Mouse (Mus musculus): ENCODE results near the gene Htr5a. TPM values are rescaled to one million over a fixed set of nuclear protein-coding genes. Genes with fewer than 3 reads are reported as not detected.

The Htr5a gene
- 10.9 and 12.3 TPM in 2 replicates for total RNA-seq (2014; rRNA removed)
- polyA plus RNA-seq (2015; fragmentation: Nextera tagmentation; extraction: Ambion mirVana) = 1.4 and 1.6 TPM in 2 replicates

DNA sequence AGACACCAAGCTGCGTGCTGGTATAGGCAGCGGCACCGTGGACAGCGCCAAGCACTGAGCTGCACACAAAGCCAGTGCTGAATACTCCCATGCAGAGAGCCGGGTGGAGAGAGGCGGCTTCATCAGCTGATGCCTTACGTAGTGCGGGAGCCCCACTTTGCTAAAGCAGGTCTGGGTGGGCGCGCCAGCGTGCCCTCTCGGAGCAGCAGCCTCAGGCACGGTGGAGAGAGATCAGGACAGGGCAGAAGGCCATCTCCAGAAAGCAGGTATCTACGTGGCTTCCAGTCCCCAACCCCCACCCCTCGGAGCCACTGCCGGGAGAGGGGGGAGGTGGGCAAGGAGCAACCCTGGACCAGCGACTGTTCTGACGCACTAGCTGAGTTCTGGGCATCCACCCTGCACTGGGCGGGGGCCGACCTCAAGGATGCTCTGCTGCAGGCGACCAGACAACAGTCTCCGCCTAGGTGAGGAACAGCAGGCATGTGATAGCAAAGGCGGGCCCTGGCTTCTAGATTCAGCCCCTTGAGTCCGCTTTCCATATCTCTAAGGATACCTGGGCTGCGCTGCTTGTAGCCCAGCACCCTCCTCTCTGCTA, at the start of gene Htr5a:
Gene Htr5a, plus strand, starts transcription at position 449 of the 595 bp plus-strand sequence.
- H3K9me3 ChIP-seq (ENCODE audit: low read length) = no peaks in the 10 kb centered on the region
- H3K36me3 ChIP-seq (ENCODE audit: insufficient read depth, low read length) = no peaks in the 10 kb centered on the region
- peaks cover 11% of the 10 kb centered on the region; the same call in 1 of the 2 replicates for H3K4me1 ChIP-seq (ENCODE audit: insufficient read depth, low read length)
- H3K27ac ChIP-seq (ENCODE audit: low read depth, low read length) = peak within 1 kb of the TSS; percentile 32; the same call in 1 of the 2 replicates
- DNase-seq (ENCODE audit: low spot score) (peak; percentile 52), ATAC-seq (ENCODE audit: low FRiP score) (peak; percentile 84)
- WGBS = 1% methylated on average over 25 of the region's 25 CpGs
- H3K9ac ChIP-seq (replicated peaks; ENCODE audit: low read length, poor library complexity, severe bottlenecking) = peak within 1 kb of the TSS; percentile 73
- no peaks in the 10 kb centered on the region for H3K27me3 ChIP-seq (ENCODE audit: insufficient read depth, low read length)
- peak within 1 kb of the TSS; percentile 54 for H3K4me3 ChIP-seq (ENCODE audit: low read depth, low read length)
- H3K4me2 ChIP-seq (ENCODE audit: low read depth, low read length, poor library complexity, severe bottlenecking) = peak within 1 kb of the TSS; percentile 81
- TF ChIP-seq CTCF (IDR thresholded peaks at IDR 0.05) = no peak

DNA sequence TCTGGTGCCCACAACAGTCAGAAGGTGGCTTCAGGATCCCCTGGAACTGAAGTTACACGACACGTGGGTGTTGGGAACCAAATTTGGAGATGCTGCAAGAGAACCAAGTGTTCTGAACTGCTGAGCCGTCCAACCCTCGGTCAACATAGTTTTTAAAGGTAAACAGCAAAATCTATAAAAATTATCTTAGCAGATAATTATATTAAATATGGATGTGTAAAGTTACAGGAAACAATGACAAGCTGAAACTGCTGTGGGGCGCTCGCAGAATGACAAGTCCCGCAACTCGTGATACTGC, 49.8 kb upstream of the Htr5a start:
- H3K9ac ChIP-seq (replicated peaks; ENCODE audit: low read length, poor library complexity, severe bottlenecking) = peak overlapping the region; percentile 83
- H3K27me3 ChIP-seq (ENCODE audit: insufficient read depth, low read length) = no peaks in the 10 kb centered on the region
- H3K4me1 ChIP-seq (ENCODE audit: insufficient read depth, low read length) = peaks cover 10% of the 10 kb centered on the region; the same call in 1 of the 2 replicates
- ATAC-seq (ENCODE audit: low FRiP score) (no peak), DNase-seq (ENCODE audit: low spot score) (no peak)
- TF ChIP-seq CTCF (IDR thresholded peaks at IDR 0.05) = no peak
- WGBS = 17% methylated on average over 8 of the region's 8 CpGs
- H3K4me3 ChIP-seq (ENCODE audit: low read depth, low read length) = peak overlapping the region; percentile 77
- H3K4me2 ChIP-seq (ENCODE audit: low read depth, low read length, poor library complexity, severe bottlenecking) = peak overlapping the region; percentile 53
- peak overlapping the region; percentile 93 for H3K27ac ChIP-seq (ENCODE audit: low read depth, low read length)
- no peaks in the 10 kb centered on the region for H3K9me3 ChIP-seq (ENCODE audit: low read length)
- peaks cover 10% of the 10 kb centered on the region for H3K36me3 ChIP-seq (ENCODE audit: insufficient read depth, low read length)

DNA sequence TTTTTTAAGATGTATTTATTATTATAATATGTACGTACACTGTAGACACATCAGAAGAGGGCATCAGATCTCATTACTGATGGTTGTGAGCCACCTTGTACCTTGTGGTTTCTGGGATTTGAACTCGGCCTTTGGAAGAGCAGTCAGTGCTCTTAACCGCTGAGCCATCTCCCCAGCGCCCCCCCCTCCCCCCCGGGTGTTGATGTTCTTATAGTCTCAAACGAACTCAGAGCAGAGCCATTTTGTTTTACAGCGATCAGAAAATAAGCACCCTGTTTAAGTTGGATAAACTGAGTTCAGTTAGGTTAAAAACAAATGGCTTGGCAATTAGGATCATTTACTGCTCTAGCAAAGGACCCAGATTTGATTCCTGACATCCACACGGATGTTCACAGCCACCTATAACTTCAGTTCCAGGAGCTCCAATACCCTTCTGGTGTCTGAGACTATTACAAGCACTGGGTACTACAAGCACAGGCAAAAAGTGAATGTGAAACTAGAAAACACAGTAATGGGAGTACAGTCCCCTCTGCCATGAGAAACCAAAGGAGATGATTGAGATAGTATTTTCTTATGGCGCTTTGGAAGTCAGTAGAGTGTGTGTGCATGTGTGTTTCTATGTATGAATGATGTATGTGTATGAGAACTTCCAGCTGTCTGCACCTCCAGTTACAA, 49.3 kb upstream of the Htr5a start:
- 60% methylated on average over 9 of the region's 9 CpGs for whole genome bisulfite sequencing
- Histone ChIP-seq H3K9me3 (ENCODE audit: low read length) (no peaks in the 10 kb centered on the region), H3K4me2 (ENCODE audit: low read depth, low read length, poor library complexity, severe bottlenecking) (peak overlapping the region; percentile 53), H3K36me3 (ENCODE audit: insufficient read depth, low read length) (peaks cover 5% of the 10 kb centered on the region), H3K27me3 (ENCODE audit: insufficient read depth, low read length) (no peaks in the 10 kb centered on the region), H3K27ac (ENCODE audit: low read depth, low read length) (0 out of 2 replicates have a peak overlapping the region, but pooled peaks have one; percentile 93), H3K4me3 (ENCODE audit: low read depth, low read length) (peak overlapping the region; percentile 77; the same call in 1 of the 2 replicates), H3K4me1 (ENCODE audit: insufficient read depth, low read length) (peaks cover 10% of the 10 kb centered on the region; the same call in 1 of the 2 replicates), H3K9ac (replicated peaks; ENCODE audit: low read length, poor library complexity, severe bottlenecking) (no peak overlapping the region)
- DNase-seq (ENCODE audit: low spot score) (no peak), ATAC-seq (ENCODE audit: low FRiP score) (no peak)
- TF ChIP-seq CTCF (IDR thresholded peaks at IDR 0.05) = no peak

DNA sequence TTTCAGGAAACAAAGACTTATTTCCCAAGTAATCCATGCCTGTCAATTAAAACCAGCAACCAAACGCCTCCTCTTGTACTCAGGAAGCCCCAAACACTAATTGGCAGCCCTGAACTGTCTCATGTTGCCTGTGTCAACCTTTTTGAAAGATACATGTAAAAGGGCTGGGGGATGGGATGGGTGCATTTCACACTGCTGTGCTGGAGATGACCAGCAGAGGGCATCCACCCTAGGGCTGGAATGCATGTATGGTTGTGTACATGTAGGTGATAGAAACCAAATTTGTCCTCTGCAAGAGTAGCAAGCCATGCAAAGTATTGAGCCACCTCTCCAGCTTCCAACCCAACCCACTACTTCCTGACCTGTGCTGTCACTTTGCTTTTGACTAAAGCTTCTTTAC, 48.0 kb upstream of the Htr5a start:
- Histone ChIP-seq H3K4me2 (ENCODE audit: low read depth, low read length, poor library complexity, severe bottlenecking) (no peak overlapping the region), H3K4me1 (ENCODE audit: insufficient read depth, low read length) (peaks cover 10% of the 10 kb centered on the region; the same call in 1 of the 2 replicates), H3K27me3 (ENCODE audit: insufficient read depth, low read length) (no peaks in the 10 kb centered on the region), H3K36me3 (ENCODE audit: insufficient read depth, low read length) (no peaks in the 10 kb centered on the region), H3K4me3 (ENCODE audit: low read depth, low read length) (no peak overlapping the region), H3K9me3 (ENCODE audit: low read length) (no peaks in the 10 kb centered on the region), H3K27ac (ENCODE audit: low read depth, low read length) (no peak overlapping the region), H3K9ac (replicated peaks; ENCODE audit: low read length, poor library complexity, severe bottlenecking) (no peak overlapping the region)
- ATAC-seq (ENCODE audit: low FRiP score) (no peak), DNase-seq (ENCODE audit: low spot score) (peak; percentile 59)
- TF ChIP-seq CTCF (IDR thresholded peaks at IDR 0.05) = peak; percentile 88
- 26% methylated on average over 1 of the region's 1 CpGs for WGBS

DNA sequence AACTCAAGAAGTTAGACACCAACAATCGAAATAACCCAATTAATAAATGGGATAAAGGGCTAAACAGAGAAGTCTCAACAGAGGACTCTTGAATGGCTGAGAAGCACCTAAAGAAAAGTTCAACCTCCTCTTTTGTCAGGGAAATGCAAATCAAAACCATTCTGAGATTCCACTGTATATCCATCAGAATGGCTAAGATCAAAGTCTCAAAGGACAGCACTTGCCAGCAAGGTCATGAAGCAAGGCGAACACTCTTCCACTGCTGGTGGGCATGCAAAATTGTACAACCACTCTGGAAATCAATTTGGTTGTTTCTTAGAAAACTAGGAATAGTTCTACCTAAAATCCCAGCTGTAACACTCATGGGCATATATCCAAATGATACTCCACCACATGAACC, 27.7 kb upstream of the Htr5a start:
- no peak for DNase-seq (ENCODE audit: low spot score)
- H3K9ac ChIP-seq (replicated peaks; ENCODE audit: low read length, poor library complexity, severe bottlenecking) = no peak overlapping the region
- no peaks in the 10 kb centered on the region for H3K27me3 ChIP-seq (ENCODE audit: insufficient read depth, low read length)
- no peak overlapping the region for H3K4me3 ChIP-seq (ENCODE audit: low read depth, low read length)
- H3K27ac ChIP-seq (ENCODE audit: low read depth, low read length) = no peak overlapping the region
- H3K4me2 ChIP-seq (ENCODE audit: low read depth, low read length, poor library complexity, severe bottlenecking) = no peak overlapping the region
- no peak for ATAC-seq (ENCODE audit: low FRiP score)
- H3K9me3 ChIP-seq (ENCODE audit: low read length) = 0 out of 2 replicates have a peak, but pooled peaks cover 3% of the 10 kb centered on the region
- H3K36me3 ChIP-seq (ENCODE audit: insufficient read depth, low read length) = no peaks in the 10 kb centered on the region
- H3K4me1 ChIP-seq (ENCODE audit: insufficient read depth, low read length) = no peaks in the 10 kb centered on the region
- WGBS = 86% methylated on average over 2 of the region's 2 CpGs
- TF ChIP-seq CTCF (IDR thresholded peaks at IDR 0.05) = no peak

Data from midbrain, postnatal 0 days (tissue).